Mouse (Mus musculus) v-Abl transformed pro-B cells (cell line): ENCODE data around the gene Olfr1354.
"Not testable (repeated sequence)": the region's sequence is repeated elsewhere in the genome, so short reads cannot be mapped to it uniquely, and the experiment has no call there.

Experiments
- in situ Hi-C, 2 experiments: fragments of 400-800 bp; cut with MboI; formaldehyde crosslinking; loops; one replicate each; pipeline ENCODE4 v1.15.1; 2025; ENCODE audit not compliant: unreplicated experiment in 2 of 2

The Olfr1354 gene

GRCm38 (mm10) chr10:78912871-78913270 is at the start of gene Olfr1354:
TSS of gene Olfr1354 (plus strand) at chr10:78913171.
- in situ Hi-C loops = not testable (repeated sequence)

- in situ Hi-C loops = no loop called here
Measured at GRCm38 (mm10) chr10:78875240-78875639, 37.7 kb upstream of the Olfr1354 start, which contains the start of gene Olfr1355. TSS of gene Olfr1355 (plus strand) at chr10:78875540.

DNA sequence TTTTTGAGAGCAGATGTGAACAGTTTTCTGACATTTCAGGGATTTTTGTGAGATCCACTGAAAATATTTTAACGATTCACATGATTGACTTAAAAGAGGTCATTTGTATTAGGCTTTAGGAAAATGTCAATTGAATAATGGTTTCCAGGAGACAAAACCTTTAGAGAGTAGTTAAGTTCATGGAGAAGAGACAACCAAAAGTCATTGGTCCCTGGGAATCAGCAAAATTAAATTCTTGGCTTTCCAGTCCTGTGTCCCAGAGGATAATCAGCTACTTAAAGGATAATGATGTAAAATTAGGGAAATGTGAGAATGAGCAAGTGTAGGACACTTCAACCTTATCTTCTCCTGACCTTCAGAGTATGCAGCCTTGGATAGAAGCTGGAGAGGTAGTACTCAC is 37.4 kb downstream of the Olfr1354 start, which contains the start of gene Olfr8:
Gene Olfr8, plus strand, starts transcription at position 301 of the 400 bp plus-strand sequence.
- in situ Hi-C loops = not testable (repeated sequence)

DNA sequence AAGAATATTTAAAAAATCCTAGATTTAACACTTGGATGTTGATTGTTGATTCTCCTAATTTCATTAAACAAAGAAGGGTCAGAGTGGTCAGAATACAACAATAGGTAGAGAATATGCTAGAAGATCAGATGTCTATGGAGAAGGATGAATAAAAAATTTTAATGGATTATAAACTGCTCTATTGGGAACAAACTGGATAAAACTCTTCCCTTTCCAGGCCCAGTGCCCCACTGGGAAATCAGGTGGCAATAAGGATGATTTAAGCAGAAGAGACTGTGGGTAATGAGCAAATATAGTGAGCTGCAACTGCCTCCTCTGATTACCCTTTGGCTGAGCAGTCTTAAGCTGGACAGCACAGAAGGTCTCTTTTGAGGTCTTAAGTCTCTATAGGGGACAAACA is 50.0 kb downstream of the Olfr1354 start, which contains the start of gene Olfr1353:
Gene Olfr1353, plus strand, starts transcription at position 301 of the 400 bp plus-strand sequence.
- in situ Hi-C loops = not testable (repeated sequence)
